Mouse (Mus musculus) kidney, embryonic 15.5 days (tissue): Measurements from ENCODE around the gene Tnfrsf4. TPM values are rescaled to one million over a fixed set of nuclear protein-coding genes. Genes with fewer than 3 reads are reported as not detected.

Experiments
- ATAC-seq: fragments of 200-750 bp; cut with Nextera tagmentation; replicated peaks from 2 replicates; pipeline ENCODE4 v1.8.0; 2017; ENCODE audit warnings: moderate TSS enrichment; ENCODE audit not compliant: low FRiP score
- H3K27ac ChIP-seq: fragments of 300-500 bp; sonication (generic); 2 replicates; pipeline ENCODE4 v1.5.1; 2015; ENCODE audit warnings: mild to moderate bottlenecking, inconsistent platforms
- H3K27me3 ChIP-seq: fragments of 300-500 bp; sonication (generic); 2 replicates; pipeline ENCODE4 v1.6.1; 2015; ENCODE audit warnings: inconsistent platforms
- H3K36me3 ChIP-seq: fragments of 300-500 bp; sonication (generic); 2 replicates; pipeline ENCODE4 v1.6.1; 2015; ENCODE audit warnings: inconsistent platforms
- H3K4me1 ChIP-seq: fragments of 300-500 bp; sonication (generic); 2 replicates; pipeline ENCODE4 v1.6.1; 2015; ENCODE audit warnings: inconsistent platforms
- H3K4me2 ChIP-seq: fragments of 300-500 bp; sonication (generic); 2 replicates; pipeline ENCODE4 v1.6.1; 2015; ENCODE audit warnings: moderate library complexity, mild to moderate bottlenecking, inconsistent platforms
- H3K4me3 ChIP-seq: fragments of 300-500 bp; sonication (generic); replicated peaks from 2 replicates; pipeline ENCODE4 v1.5.1; 2015; ENCODE audit warnings: mild to moderate bottlenecking, inconsistent platforms
- H3K9ac ChIP-seq: fragments of 300-500 bp; sonication (generic); 2 replicates; pipeline ENCODE4 v1.6.1; 2015; ENCODE audit warnings: mild to moderate bottlenecking, inconsistent platforms
- H3K9me3 ChIP-seq: fragments of 300-500 bp; sonication (generic); replicated peaks from 2 replicates; pipeline ENCODE4 v1.6.1; 2016; ENCODE audit warnings: inconsistent platforms
- WGBS: fragments of 180-500 bp; shearing (Covaris S2); methylation state at CpG from one replicate; pipeline ENCODE4 v1.1.7; 2015; ENCODE audit warnings: mixed read lengths; 5-methylcytosine and 5-hydroxymethylcytosine counted together
- polyA plus RNA-seq: library from polyadenylated mRNA; unstranded; fragments of >200 nt; fragmentation: Nextera tagmentation; extraction: Ambion mirVana; gene quantifications from 2 replicates; pipeline ENCODE4 v1.2.1, GENCODE M21; 2015

Tnfrsf4 gene
- polyA plus RNA-seq, 1 experiment from 2014 or later: 0.78 TPM

DNA sequence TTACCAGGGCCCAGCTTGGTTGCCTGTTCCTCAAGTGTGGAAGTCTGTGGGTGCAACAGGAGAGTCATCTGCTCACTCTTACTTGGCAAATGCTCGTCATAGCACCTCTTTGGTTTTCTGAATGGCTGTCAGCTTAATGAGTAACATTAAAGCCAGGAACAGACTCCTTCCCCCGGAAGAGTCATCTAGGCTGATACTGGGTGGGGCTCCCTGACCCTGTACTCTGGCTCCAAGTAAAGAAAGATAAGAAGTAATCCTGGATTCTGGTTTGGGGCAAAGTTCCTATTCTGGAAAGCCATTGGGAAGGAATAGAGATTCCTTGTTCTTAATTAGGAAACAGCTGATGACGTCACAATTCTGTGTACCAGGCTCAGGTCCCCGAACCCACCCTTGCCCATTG is 40.5 kb downstream of the Tnfrsf4 start:
- no peak for ATAC-seq
- H3K27me3 ChIP-seq: no peaks in the 10 kb centered on the region
- no peak overlapping the region for H3K4me3 ChIP-seq
- H3K27ac ChIP-seq: no peak overlapping the region
- H3K36me3 ChIP-seq: no peaks in the 10 kb centered on the region
- 79% methylated on average over 4 of the region's 4 CpGs for WGBS
- no peak overlapping the region for H3K4me2 ChIP-seq
- no peaks in the 10 kb centered on the region for H3K9me3 ChIP-seq
- no peak overlapping the region for H3K9ac ChIP-seq
- H3K4me1 ChIP-seq: peaks cover 16% of the 10 kb centered on the region

DNA sequence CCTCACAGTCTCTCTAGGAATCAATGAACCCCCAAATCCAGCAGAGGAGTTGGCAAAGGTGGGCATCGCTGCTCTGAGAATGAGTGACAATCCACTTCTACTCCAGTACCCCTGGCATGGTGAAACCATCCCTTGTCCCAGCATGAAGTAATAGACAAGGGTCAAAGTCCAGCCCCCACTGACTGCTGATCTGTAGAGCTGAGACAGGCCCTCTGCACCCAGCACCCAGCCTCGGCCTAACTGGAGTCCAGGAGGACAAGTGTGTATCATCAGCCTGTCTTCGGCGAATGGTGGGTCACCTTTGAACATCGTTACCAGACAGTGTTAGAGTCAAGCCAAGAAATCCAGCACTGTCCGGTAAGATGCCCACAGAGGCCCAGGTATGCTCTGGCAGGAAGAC is 41.0 kb downstream of the Tnfrsf4 start:
- no peak for ATAC-seq
- Histone ChIP-seq H3K4me1 (peaks cover 16% of the 10 kb centered on the region), H3K9ac (no peak overlapping the region), H3K27me3 (no peaks in the 10 kb centered on the region), H3K27ac (no peak overlapping the region), H3K4me3 (no peak overlapping the region), H3K9me3 (no peaks in the 10 kb centered on the region), H3K4me2 (no peak overlapping the region), H3K36me3 (no peaks in the 10 kb centered on the region)
- 92% methylated on average over 6 of the region's 6 CpGs for WGBS

DNA sequence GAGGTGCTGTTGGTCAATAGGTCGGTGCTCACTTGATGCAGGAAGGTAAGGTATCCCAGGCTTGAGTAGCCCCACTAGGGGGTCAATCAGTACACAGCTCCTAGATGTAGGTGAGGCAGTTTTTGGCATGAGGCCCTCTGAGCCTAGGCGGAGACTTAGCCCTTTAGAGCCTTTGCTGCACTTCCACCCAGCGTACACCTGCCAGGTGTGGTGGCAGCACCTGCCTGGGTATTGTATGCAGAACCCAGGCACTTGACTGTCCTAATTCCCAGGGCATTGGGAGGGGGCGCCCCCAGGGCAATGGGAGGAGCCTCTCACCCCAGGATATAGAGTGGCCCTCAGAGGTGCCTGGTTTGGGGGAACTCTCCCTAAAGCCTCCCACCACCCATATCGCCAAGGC is 41.5 kb downstream of the Tnfrsf4 start:
- Histone ChIP-seq H3K27ac (no peak overlapping the region), H3K9me3 (no peaks in the 10 kb centered on the region), H3K4me2 (0 out of 2 replicates have a peak overlapping the region, but pooled peaks have one; percentile 6), H3K36me3 (no peaks in the 10 kb centered on the region), H3K4me1 (peaks cover 19% of the 10 kb centered on the region), H3K9ac (no peak overlapping the region), H3K27me3 (no peaks in the 10 kb centered on the region), H3K4me3 (no peak overlapping the region)
- WGBS: 91% methylated on average over 5 of the region's 5 CpGs
- no peak for ATAC-seq

DNA sequence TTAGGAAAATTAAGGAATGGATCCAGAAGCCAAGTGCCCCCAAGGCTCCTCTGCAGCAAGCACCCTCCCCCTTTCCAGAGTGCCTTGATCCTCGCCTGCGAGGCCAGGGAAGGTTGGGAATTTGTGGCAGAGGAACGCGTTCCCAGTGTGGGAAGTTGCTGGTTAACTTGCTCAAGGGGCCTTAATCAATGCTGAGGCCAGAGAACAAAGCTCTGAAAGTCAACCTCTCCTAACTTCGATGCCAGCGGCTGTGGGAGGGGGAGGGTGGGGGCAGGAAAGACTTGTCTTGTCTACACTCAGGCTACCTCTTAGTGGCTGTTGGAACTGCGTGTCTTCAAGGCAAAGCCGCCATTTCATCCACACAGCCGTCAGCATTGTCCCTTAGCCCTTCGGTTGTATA is 44.1 kb downstream of the Tnfrsf4 start:
- Histone ChIP-seq H3K27ac (peak overlapping the region; percentile 56), H3K9me3 (no peaks in the 10 kb centered on the region), H3K36me3 (no peaks in the 10 kb centered on the region), H3K4me3 (peak overlapping the region; percentile 37), H3K9ac (0 out of 2 replicates have a peak overlapping the region, but pooled peaks have one; percentile 4), H3K4me2 (peak overlapping the region; percentile 50), H3K4me1 (peaks cover 25% of the 10 kb centered on the region), H3K27me3 (no peaks in the 10 kb centered on the region)
- ATAC-seq: no peak
- WGBS: 56% methylated on average over 10 of the region's 10 CpGs

DNA sequence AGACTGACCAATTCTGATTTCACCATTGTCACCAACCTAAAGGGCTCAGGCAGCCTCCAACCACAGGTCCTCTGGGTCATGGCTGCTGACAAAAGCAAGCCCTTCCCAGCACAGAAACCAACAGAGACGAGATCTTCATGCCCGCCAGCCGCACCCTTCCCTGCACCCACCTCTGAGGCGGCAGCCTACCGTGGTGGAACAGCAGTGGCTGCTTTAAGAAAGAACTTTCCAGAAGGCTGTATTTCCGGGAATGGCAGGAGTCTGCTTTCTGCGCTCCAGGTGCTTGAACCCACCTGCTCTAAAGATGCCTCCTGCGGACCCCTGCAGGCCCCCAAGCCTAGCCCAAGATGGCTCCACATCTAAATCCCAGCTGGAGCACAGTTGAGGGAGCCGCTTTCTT is 45.2 kb downstream of the Tnfrsf4 start:
- Histone ChIP-seq H3K4me1 (peaks cover 28% of the 10 kb centered on the region), H3K36me3 (no peaks in the 10 kb centered on the region), H3K9ac (peak overlapping the region; percentile 50), H3K27me3 (no peaks in the 10 kb centered on the region), H3K9me3 (no peaks in the 10 kb centered on the region), H3K4me3 (peak overlapping the region; percentile 37), H3K27ac (peak overlapping the region; percentile 93), H3K4me2 (peak overlapping the region; percentile 50)
- WGBS: 66% methylated on average over 9 of the region's 9 CpGs
- ATAC-seq: no peak

DNA sequence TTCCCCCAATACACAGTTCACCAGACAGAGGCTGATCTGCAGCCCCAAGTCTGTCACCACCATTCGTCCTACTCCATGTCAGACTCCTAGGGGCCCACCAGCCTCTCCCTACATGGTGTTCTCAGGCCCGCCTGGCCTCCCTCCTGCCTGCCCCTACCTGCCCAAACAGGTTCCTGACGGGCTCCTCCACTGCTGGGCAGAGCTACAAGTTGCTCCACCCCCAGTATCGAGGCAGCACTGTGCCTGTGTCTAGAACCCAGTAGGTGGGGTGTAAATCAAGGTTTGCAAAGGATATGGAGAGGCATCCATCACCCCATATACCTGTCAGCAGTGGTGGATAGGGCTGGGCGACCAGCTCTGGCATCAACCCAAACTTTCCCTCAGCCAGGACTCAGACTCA is 45.6 kb downstream of the Tnfrsf4 start, which contains the start of gene Ttll10:
Gene Ttll10 (minus strand): TSS at position 154 of the 400 bp plus-strand sequence.
- Histone ChIP-seq H3K27me3 (no peaks in the 10 kb centered on the region), H3K9me3 (no peaks in the 10 kb centered on the region), H3K27ac (peak within 1 kb of the TSS; percentile 93)

DNA sequence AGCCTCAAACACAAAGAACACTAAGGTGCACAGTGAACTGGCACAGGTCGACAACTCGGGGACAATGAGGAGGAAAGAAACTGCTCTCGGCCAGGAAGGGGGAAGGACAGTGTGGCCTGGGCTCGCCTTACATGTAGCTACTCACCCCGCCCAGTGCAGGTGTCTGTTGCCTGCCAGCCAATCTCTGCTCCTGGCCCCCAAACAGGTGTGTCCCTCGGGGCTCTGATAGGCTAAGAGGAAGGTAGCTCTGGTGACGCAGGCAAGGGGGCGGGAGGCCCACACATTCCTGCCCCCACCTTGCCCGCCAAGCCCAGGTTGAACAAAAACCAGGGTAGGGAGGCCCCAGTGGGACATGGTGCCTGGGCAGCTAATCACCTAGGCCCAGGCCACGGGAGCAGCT is 46.1 kb downstream of the Tnfrsf4 start:
- Histone ChIP-seq H3K9me3 (no peaks in the 10 kb centered on the region), H3K9ac (peak overlapping the region; percentile 50), H3K36me3 (no peaks in the 10 kb centered on the region), H3K4me2 (peak overlapping the region; percentile 50), H3K27ac (peak overlapping the region; percentile 93), H3K4me1 (peaks cover 32% of the 10 kb centered on the region), H3K4me3 (peak overlapping the region; percentile 37), H3K27me3 (no peaks in the 10 kb centered on the region)
- WGBS: 16% methylated on average over 10 of the region's 10 CpGs
- peak; percentile 96 for ATAC-seq

More for the DNA sequence above, 45.6 kb downstream of the Tnfrsf4 start, which contains the start of gene Ttll10:
- ATAC-seq: peak; percentile 75
- no peaks in the 10 kb centered on the region for H3K36me3 ChIP-seq
- peak within 1 kb of the TSS; percentile 50 for H3K9ac ChIP-seq
- peaks cover 32% of the 10 kb centered on the region for H3K4me1 ChIP-seq
- peak within 1 kb of the TSS; percentile 37 for H3K4me3 ChIP-seq
- 25% methylated on average over 5 of the region's 5 CpGs for WGBS
- H3K4me2 ChIP-seq: peak within 1 kb of the TSS; percentile 50

DNA sequence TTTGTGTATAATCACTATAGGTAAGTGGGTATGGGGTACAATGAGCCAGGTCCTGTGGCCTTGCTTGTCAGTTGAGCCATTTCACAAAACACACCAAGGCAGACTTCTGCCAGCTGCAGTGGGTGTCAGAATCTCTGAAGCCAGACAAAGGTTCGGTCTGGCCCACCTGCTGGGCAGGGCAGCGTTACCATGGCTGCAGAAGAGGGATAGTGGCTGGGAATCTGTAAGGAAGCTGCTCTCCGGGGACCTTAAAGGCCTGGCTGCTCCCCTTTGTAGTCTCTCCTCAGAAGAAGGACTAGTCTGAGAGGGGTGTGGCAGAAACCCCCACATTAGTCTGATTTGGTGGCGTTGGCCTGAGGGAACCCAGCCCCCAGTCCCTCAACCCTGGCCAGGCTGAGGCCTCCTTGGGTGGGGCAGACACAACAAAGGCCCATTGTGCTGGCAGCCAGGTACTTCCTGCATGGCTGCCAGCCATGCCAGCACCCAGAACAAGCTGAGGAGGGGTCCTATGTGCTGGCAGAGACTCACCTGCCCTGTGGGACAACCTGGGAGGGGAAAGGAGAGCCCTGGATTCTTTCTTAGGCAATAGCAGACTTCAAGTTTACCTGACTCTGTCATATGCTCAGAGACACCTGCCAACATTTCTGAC is 50.3 kb downstream of the Tnfrsf4 start:
- Histone ChIP-seq H3K27ac (peak overlapping the region; percentile 68), H3K36me3 (no peaks in the 10 kb centered on the region), H3K4me3 (no peak overlapping the region), H3K9me3 (no peaks in the 10 kb centered on the region), H3K4me2 (no peak overlapping the region), H3K27me3 (no peaks in the 10 kb centered on the region), H3K4me1 (peaks cover 27% of the 10 kb centered on the region), H3K9ac (0 out of 2 replicates have a peak overlapping the region, but pooled peaks have one; percentile 11)
- WGBS: 17% methylated on average over 4 of the region's 4 CpGs
- no peak for ATAC-seq

DNA sequence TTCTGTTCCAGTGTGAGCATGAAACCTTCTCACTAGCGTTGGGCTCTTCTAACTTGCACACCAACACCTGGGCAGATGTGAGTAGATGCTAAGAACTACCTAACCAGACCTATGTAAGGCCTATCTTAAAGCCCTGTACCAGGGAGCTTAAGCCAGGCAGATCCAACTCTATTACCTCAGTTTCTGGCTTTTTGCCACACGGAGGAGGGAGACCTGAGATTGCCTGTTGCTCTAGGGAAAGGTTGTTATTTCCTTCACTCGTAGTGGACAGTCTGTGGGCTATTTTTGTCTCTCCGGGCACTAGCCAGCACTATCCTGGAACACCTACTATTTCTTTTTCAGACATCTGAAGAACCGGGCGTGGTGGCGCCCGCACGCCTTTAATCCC is 50.9 kb downstream of the Tnfrsf4 start:
- ATAC-seq: no peak
- no peaks in the 10 kb centered on the region for H3K9me3 ChIP-seq
- H3K4me1 ChIP-seq: peaks cover 27% of the 10 kb centered on the region
- no peak overlapping the region for H3K4me2 ChIP-seq
- no peaks in the 10 kb centered on the region for H3K36me3 ChIP-seq
- H3K27me3 ChIP-seq: no peaks in the 10 kb centered on the region
- WGBS: 78% methylated on average over 9 of the region's 9 CpGs
- no peak overlapping the region for H3K9ac ChIP-seq
- peak overlapping the region; percentile 68 for H3K27ac ChIP-seq
- H3K4me3 ChIP-seq: no peak overlapping the region

DNA sequence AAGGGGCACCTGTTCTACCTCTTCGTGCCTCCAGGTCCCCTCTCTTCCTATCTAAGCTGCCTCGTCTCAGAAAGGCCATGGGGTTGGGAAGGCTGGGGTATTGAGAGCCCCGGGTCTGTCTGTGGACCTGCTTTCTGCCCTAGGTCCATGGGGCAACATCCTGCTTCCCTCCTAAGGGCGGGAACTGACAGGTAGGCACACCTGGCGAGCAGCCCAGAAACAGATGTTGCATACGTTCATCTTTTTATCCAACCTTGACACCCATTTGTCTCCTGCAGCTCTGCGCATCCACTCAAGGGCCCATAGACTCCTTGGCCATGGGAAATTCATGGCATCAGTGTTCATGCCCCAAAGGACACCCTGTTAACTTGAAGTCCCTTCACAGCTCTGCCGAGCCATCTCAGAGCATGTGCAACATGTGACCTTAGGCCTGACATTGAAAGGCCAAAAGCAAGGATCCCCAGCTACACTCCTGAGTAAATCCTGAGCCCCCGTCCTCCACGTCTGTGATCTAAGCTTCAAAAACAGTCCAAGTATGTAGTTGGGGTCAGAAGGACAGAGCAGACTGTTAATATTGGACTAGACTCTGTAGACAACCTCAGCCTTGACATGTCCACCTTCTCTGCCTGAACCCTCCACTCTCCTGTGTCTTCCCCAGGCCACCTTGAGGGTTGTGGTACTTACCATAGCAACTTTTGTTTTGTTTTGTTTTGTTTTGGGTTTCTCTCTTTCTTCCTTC is 51.7 kb downstream of the Tnfrsf4 start:
- 81% methylated on average over 10 of the region's 10 CpGs for WGBS
- Histone ChIP-seq H3K4me3 (no peak overlapping the region), H3K27ac (0 out of 2 replicates have a peak overlapping the region, but pooled peaks have one; percentile 9), H3K9ac (no peak overlapping the region), H3K36me3 (no peaks in the 10 kb centered on the region), H3K9me3 (no peaks in the 10 kb centered on the region), H3K27me3 (no peaks in the 10 kb centered on the region), H3K4me1 (peaks cover 29% of the 10 kb centered on the region), H3K4me2 (no peak overlapping the region)
- ATAC-seq: no peak
